Mouse (Mus musculus): ENCODE results near the gene Tnip1.

Tnip1 gene

DNA sequence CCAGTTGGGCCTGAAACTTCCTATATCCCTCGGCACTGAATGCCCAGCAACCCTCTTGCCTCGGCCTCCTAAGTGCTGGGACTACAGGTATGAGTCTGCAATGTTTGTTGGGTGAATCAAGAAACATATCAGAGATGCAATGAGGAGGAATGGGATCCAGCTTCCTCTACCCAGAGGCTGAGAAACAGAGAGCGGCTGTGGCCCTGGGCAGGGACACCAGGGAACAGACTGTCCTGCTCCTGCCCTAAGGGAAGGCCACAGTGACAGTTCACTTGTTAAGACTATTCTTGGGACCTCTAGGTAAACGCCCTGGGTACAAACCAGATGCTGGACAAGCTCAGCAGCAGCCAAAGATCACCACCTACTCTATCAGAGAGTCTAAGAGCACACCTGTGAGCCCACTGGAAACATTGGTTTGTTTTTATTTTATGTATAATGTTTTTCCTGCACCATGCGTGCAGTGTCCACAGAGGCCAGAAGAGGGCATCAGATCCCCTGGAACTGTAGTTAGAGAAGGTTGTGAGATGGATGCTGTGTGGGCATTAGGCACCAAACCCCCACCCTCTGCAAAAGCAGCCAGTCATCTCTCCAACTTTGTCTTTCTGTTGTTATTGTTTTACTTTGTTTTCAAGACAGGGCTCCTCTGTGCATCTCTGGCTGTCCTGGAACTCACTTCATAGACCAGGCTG, 31.2 kb downstream of the Tnip1 start:
- DNase-seq = peak in 1 of 2 experiments; percentile 33

DNA sequence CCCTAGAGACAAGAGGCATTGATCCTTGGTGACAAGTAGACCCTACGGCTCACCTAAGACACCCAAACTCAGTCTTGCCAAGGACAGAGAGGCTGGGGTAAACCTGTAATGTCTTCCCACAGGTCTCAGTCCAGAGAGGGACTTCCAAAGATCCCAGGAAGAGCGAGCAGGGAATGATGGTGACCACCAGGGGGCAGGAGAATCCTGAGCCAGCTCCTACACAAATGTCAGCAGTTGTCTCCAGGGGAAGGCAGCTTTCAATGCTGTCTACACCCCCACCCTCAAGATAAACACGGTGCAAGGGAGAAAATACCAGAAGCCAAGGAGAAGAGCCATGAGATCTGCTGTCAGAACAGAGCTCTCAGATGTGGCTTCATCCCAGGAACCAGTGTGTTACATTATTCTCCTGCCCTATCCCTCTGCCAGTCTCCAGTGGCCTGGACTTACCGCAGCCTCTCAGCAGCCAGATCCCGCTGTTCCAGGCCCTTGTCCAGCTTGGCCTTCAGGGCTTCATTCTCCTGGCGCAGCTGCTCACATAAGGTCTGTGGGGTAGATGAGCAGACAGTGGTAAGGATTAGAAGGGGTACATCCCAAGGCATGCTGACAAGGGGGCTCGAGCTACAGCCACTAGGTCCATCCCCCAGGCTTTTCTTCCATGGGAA, 32.3 kb downstream of the Tnip1 start:
- DNase-seq = no peak

DNA sequence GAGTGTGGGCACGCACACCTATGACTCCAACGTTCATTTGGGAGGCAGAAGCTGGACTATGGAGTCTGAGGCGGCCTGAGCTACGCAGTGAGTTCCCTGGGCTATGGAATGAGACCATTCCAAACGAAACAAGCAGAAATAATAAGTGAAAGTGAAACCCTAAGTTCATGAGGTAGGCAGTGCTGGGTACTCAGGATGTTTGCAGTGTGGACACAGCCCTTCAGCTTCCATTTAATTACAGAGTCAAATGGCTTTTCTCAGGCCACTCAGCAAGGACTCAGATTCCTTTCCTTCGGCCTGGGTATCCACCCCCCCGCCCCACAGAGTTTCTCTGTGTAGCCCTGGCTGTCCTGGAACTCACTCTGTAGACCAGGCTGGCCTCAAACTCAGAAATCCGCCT, 33.0 kb downstream of the Tnip1 start:
- DNase-seq = no peak

DNA sequence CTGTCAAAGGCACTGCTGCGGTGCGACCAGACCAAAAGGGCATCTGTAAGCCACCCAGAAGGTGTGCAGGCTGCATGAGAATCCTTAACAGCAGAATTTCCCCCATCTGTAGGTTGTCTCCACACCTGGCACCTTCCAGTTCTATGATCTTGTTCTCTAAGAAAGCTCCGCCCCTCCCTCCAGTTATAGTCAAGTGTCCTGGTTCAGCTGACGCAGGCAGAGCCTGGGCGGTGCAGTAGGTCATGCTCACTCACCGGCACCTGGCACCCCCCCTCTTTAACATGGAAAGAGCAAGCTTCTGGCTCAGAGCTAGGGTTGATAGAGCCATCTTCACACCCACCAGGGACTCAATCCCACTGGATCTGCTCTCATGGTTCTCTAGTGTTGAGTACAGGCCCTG, 33.4 kb downstream of the Tnip1 start:
- no peak for DNase-seq

DNA sequence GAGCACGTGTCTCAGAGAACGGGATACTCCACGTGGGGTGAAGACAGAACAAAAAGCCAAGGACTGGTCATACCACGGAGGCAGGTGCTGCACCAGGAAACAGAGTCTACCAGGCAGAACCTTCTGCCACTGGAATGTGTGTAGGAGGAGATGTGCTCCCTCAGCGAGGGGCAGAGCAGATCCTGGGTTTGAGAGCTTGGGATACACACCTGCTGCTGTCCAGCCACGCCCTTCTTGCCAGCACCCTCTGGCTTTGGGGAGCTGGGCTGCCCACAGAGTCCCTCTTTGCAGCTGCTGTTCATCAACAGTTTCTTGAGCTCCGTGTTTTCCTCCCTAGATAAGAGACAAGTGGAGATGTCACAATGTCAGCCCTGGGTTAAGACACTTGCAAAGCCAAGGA, 33.8 kb downstream of the Tnip1 start:
- DNase-seq = no peak

DNA sequence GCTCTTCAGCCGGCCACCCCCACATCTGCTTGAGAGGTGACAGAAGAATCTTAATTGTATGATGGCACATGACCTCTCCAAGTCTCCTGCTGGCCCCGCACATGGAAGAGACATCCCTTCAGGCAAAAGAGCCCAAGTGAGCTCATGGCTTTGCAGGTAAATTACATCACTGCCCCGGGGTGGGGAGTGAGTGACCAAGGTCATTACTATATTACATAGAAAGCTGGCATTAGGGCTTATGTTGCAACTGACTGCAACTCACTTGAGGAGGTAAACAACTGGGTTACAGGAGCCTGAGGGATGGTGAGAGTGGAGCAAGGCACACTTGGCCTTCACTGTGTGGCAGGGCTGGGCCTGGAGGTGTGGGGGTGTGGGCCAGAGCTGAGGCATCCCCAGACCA, 34.5 kb downstream of the Tnip1 start:
- DNase-seq = no peak

DNA sequence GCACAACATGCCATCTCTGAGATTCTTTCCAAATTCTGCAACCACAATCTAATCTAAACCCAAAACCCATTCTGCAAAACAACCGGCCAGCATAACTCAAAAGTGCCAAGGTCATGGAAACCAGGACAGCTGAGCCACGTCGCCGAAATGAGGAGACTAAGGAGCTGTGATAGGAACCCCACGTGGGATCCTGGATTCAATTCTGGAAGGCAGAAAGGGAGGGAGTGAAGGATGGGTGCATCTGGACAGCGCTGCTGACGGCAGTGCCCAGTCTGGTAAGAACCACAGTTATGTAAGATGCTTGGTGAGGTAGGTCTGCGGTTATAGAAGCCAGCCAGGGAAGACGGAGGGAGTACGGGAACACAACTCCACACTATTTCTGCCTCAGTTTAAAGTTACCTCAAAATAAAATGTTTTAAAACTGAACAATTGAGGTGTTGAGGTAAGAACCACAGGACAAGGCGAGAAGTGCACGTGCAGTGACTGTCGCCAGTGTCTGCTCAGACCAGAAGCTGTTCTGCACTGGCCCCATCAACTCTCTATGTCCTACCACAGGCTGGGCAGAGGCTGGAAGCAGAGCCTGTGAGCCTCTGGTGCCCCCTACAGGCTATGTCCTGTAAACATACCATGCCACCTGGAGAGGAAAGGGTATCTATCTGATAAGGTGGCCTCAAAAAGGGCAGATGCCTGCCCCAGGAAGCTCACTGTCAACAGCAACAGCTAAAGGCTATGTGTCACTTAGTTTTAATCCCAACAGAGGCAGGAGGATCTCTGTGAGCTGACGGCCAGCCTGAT, 35.2 kb downstream of the Tnip1 start:
- DNase-seq = peak; percentile 19 to 43

DNA sequence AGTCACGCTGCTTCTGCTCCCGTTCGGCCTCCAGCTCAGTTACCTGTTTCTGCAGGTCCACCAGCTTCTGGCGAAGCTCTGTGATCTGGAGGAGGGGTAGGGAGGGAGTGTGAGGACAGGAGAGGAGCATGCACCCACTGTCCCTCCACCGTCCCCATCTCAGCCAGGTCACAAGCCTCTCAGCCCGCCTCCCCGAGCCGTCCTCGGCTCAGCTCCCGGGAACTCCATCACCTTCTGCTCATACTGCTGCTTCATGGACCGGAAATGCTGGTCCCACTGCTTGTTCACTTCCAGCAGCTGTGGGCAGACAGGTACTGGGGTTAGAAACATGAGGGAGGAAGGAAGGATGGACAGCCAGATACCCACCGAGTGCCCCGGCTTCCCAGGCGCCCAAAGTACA, 38.6 kb downstream of the Tnip1 start:
- DNase-seq = no peak

DNA sequence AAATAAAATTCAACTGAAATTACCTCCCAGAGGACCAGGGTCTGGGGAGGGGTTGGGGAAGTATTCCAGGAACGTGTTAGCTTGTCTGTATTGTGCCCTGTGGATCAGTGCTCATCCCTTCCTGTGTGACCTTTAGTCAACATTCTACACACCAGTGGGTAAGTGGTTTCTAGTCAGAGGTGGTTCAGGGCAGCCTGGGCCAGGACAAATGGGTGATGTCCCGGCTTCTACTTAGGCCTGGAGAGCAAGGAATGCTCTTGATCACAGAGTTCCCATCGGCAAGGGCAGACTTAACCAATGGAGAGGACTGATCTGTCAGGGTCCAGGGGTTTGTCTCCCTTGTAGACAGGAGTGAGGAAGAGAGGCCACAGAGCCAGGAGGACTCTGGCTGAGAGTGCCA, 40.2 kb downstream of the Tnip1 start:
- DNase-seq = no peak

DNA sequence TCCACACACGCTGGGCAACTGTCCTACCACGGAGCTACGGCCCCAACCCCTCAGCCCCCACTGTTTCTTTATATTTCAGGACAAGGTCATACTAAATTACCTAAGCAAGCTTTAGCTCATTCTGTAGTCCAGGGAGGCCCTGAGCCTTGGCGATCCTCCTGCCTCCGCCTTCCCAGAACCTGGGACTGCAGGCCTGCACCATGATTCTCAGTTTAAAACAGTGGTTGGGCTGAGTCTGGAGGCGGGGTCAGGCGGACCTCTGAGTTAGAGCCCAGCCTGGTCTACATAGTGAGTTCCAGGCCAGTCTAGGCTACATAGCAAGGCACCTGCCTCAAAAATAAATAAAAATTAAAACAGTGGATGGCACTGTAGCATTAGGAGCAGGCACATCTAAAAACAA, 40.9 kb downstream of the Tnip1 start:
- no peak for DNase-seq

DNA sequence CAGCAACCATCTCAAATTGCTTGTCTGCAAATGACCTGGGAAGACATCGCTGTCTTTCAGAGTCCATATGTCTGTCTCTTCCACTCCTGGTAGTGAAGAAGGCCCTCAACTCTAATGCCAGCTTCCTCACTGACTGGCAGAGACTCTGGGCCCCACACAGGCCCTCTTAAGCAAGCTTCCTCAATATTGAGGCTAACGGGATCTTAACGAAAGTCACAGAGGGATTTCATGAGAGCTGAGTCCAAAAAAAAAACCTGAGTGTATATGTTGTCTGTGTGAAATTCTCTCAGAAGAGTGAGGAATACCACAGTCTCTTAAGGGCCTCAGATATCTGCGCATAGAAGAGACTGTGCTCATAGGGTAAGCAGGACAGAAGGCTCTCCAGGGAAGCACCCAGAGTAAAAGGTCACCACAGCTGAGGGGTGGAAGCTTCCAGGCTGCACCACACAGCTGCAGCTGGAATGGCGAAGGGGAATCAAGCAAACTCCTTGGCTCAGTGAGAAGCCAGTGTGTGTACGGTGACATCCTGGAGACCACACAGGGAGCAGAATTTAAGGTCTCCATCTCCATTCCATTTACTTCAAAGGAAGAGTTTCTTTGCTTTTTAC, 41.6 kb downstream of the Tnip1 start:
- no peak for DNase-seq

DNA sequence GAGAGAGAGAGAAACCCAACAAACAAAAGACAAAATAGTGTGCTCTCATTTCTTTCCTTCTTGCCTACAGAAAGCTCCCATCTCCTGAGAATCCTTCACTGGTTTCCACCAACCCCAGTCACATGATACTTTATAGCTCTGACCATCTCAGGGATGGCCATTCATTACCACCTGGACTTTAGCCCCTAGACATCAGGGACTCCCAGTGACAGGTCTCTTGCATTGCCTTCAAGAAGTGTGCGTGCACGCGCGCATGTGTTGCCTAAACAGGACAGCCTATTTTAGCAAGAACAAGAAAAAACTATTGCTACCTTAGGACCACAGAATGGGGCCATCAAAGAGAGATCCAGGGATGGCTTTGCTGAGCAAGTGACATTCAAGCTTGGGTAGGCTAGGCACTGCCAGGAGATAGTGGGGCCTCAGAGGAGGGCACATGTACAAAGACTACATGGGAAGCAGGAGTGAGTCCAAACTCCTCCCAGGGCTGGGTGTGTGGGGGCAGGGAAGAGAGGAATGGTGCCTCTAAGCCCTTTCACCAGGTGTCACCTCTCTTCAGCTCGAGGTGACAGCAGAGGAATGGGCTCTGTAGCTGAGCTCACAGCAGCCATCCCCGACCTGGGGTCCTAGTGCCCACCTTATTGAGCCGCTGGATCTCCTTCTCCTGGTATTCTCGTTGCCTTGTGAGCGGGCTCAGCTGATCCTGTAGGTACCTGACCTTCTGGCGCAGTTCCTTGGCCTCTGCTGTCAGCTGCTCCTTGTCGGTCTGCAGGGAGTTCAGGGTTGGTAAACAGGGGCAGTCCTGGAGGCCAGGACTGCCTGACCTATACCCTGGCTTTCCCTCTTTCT, 42.4 kb downstream of the Tnip1 start:
- DNase-seq = no peak

DNA sequence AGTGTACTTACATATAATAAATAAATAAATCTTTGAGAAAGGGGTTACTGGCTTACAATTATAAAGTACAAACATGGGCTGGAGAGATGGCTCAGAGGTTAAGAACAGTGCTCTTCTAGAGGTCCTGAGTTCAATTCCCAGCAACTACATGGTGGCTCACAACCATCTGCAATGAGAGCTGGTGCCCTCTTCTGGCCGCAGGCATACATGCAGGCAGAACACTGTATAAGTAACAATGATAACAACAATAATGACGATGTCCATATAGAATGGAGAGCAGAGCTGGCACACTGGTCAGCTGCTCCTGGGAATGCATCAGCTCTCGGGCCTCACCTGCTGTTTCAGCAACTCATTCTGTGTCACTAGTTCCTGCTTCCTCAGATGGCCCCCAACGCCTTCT, 44.4 kb downstream of the Tnip1 start:
- DNase-seq = no peak

DNA sequence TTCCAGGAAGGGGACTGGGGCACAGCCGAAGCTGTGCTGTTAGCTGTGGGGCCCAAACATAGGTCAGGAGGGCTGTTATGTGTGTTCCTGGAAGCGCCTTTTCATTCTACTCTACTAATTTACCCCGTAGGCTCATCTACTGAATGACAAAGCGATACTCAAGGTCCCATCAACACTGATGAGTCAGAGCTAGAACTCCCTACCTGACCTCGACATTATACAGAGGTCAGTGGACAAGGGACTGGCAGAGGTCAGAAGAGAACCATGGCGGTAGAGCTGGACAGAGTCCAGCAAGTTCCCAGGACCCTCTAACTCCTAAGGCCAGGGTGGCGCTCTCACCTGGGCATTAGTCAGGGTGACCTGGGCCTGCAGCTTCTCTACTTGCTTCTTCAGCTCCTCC, 45.3 kb downstream of the Tnip1 start:
- DNase-seq = no peak

DNA sequence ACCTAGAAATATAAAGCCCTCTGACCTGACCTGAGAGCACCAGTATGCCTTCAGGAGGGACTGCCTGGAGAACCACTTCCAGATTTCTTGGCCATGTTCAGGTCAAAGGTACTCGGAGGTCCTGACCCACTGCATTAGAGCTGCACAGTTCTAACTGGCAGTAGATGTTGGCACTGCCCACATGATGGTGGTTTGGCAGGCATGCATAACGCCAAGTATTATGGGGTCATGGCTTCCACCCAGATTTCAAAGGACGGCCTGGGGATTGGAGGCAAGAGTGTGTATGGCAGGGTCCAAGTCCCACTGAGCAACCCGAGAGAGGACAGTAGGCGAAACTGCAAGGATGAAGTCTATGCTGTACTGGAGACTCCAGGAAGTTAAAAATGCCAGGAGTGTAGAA, 48.9 kb downstream of the Tnip1 start:
- no peak for DNase-seq

DNA sequence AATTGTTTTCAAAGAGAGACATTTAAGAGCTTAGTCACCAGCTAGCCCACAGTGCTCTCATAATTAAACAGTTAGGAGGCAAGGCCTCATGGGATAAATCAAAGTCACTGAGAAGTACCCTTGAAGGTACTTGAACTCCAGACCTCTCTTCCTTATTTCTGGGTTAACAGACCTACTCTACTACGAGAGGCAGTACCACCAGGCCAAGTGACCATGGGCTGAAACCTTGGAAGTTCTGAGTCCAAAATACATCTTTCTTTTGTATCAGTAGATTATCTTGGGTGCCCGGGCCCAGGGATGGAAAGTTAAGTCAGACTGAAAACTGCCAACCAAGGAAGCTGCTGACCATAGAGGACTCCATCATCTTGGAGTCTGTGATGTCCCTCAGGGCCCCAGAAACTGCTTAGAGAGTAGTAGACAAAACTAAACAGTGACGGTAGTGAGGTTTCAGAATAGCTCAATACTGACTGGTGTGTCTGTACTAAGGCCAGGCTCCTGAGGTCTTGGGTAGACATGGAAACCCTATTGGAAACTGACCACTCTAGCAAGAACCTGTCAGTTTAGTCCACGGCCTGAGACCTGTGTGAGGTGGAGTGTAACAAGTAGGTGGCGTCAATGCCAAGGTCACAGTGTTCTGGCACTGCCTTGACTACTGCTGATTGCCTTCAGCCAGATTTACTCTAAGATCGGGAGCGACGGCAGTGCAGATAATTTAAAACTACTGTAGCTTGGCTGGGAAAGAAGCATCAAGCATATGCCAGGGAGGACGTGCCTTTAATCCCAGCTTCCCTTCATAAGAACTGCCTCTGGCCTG, 50.0 kb downstream of the Tnip1 start:
- DNase-seq = no peak

DNA sequence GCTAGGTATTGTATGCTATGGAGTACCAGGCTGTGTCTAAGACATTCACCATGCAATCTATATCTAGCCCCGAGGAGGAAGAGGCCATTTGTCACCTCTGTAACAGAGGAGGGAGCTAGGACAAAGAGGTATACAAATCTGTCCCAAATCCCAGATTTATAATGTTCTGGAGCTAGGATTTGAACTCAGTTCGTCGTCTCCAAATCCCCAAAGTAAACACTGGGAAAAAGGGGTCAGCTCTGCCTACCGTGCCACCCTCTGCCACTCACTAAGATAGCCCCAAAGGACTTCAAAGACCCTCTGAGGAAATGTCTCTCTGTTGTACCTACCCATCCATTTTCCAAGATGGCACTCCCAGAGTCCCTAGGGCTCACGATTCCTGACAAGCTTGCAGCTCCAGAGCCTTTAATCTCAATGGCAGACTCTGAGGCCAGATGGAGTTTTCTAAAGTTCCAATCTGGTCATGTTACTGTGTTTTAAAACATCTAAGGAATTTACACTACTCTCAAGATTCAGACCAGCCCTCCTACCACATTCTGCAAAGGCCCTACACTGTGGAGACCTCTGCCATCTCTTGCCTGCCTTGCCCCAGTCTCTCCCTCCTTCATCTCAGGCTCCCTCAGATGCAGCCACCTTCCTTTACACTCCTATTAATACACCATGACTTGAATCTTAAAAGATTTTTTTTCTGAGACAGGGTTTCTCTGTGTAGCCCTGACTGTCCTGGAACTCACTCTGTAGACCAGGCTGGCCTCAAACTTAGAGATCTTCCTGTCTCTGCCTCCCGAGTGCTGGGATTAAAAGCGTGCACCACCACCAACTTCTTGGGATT, 50.8 kb downstream of the Tnip1 start:
- DNase-seq = no peak

DNA sequence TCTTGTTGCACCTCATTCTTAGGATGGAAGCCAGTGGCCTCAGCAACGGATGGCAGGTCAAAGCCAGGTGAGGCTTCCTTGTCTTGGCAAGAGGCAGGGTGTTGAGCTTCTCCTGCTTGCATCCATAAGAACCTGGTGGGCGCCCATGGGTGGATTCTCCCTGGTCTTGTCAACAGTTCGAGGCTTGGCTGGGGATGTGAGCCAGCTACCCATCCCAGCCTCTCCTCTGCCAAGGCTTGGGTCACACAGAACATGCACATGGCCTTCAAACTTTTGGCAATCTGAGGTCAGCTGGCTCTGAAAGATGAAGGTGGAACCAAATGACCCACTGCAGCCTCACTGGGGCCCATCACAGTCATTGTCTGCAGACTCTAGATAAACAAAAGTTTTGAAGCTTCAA, 51.5 kb downstream of the Tnip1 start:
- no peak for DNase-seq

DNA sequence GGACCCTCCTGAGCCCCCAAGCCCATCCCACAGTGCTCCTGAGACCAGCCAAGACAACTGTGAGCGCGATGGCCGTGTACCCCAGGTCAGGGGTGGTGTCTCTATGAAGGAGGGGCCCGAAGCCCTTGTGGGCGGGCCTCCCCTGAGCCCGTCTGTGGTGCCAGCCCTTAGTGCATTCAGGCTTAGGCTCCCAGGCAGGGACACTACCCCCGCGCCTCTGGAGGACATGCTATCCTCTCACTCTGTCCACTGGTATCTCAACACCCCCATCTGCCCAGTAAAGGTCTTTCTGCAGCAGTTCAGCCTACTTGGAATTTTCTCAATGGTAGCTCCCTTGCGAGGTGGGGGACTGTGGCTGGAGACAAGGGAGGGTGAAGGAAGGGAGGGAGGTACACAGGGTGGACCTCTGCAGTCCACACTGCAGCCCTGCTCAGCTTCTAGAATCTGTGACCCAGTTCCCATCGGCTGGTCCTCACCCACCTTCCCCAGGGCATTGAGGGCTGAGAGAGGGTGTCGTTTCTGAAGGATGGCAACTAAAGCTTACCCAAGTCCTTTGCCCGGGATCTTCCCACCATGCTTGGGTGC, 52.5 kb downstream of the Tnip1 start:
- no peak for DNase-seq

DNA sequence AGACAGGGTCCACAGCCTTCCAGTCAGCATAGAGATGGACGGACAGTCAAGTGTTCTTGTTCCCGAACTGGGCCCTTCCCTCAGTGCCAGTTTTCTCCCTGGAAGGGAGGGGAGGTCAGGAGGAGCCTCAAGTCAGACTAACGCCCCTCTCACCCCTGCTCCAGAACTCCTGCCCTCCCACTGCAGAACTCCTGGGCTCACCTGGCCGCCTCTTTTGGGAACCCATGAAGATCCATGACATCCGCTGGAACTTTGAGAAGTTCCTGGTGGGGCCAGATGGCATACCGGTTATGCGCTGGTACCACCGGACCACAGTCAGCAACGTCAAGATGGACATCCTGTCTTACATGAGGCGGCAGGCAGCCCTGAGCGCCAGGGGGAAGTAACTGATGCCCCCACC, 53.4 kb downstream of the Tnip1 start:
- DNase-seq = no peak

DNA sequence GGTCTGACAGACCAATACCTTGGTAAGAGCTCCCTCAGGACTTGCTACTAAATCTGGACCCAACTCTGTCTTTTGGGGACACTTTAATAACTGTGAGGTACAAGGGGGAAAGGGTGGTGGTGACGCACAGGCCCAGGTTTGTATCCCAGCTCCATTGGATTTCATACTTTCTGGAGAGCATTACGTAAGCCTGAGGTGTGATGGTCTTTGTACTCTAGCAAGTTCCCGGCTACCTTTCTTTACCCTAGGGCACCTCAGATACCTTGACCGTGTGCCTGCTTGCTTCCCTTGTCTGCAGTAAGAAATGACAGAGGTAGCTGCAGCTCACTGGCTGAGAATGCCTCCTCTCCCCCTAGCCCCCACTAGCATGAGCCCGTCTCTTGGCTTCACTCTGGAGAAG, 55.5 kb downstream of the Tnip1 start:
- no peak for DNase-seq
